Mouse (Mus musculus) thymus, adult 2 months (tissue): ENCODE data around the gene Psmf1. TPM values are rescaled to one million over a fixed set of nuclear protein-coding genes. Genes with fewer than 3 reads are reported as not detected.

Experiments
- DNase-seq: peaks from one replicate; pipeline ENCODE4 v3.0.0; 2021
- H3K27ac ChIP-seq: fragments of 200-500 bp; 2 replicates; pipeline ENCODE4 v1.5.1; 2012; ENCODE audit warnings: low read length, control low read depth; ENCODE audit not compliant: control insufficient read depth, insufficient read depth
- H3K27me3 ChIP-seq: fragments of 200-500 bp; 2 replicates; pipeline ENCODE4 v1.6.1; 2012; ENCODE audit warnings: mild to moderate bottlenecking, low read length, moderate library complexity, mixed read lengths; ENCODE audit not compliant: control insufficient read depth, insufficient read depth
- H3K36me3 ChIP-seq: fragments of 200-500 bp; 2 replicates; pipeline ENCODE4 v1.6.1; 2012; ENCODE audit warnings: mild to moderate bottlenecking, low read length, moderate library complexity; ENCODE audit not compliant: control insufficient read depth, insufficient read depth
- H3K4me1 ChIP-seq: fragments of 200-500 bp; replicated peaks from 2 replicates; pipeline ENCODE4 v1.6.1; 2012; ENCODE audit warnings: low read length; ENCODE audit not compliant: control insufficient read depth, insufficient read depth
- H3K4me3 ChIP-seq: fragments of 200-500 bp; 2 replicates; pipeline ENCODE4 v1.5.1; 2012; ENCODE audit warnings: mild to moderate bottlenecking, low read length, control low read depth, moderate library complexity; ENCODE audit not compliant: control insufficient read depth, insufficient read depth
- CTCF ChIP-seq: fragments of 200-500 bp; IDR thresholded peaks from 2 replicates; pipeline ENCODE4 v1.5.1; 2012; ENCODE audit warnings: mild to moderate bottlenecking, control low read depth, low read length, moderate library complexity, borderline replicate concordance; ENCODE audit not compliant: control insufficient read depth, poor library complexity, insufficient read depth; ENCODE audit errors: extremely low read depth
- POLR2A ChIP-seq: fragments of 200-500 bp; IDR thresholded peaks from 2 replicates; pipeline ENCODE4 v1.6.1; 2012; ENCODE audit warnings: mild to moderate bottlenecking, low read length, control low read depth, moderate library complexity; ENCODE audit not compliant: control insufficient read depth, poor library complexity, insufficient read depth; ENCODE audit errors: extremely low read depth
- WGBS: fragments of 180-500 bp; shearing (Covaris S2); methylation state at CpG from one replicate; pipeline ENCODE4 v1.1.7; 2018; 5-methylcytosine and 5-hydroxymethylcytosine counted together
- polyA plus RNA-seq: library from polyadenylated mRNA; depleted of rRNA; stranded (reverse); fragments of >200 nt; gene quantifications from 2 replicates; pipeline ENCODE4 v1.2.3, GENCODE M21; 2012; rRNA removed

Psmf1 gene
- polyA plus RNA-seq, 1 experiment = 67.9 TPM

DNA sequence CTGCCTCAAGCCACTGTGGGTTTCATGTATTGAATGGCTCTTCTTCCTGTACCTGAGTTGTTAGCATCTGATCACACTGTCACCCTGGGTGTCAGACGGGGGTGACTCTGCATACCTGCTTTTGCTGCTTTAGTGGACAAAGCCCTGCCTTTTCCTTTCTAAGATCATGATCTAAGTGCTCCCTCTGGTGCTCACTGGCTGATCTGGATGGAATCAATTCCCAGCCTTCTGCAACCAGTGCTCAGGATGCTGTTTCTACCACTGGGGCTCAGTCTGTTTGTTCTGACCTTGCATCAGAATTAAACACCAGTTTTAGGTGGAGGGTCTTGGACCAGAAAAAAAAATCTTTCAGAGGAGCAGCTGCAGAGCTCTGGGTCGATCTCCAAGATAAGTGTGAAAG is 67.8 kb downstream of the Psmf1 start:
- no peaks in the 10 kb centered on the region for H3K4me1 ChIP-seq
- H3K27ac ChIP-seq = no peak overlapping the region
- 69% methylated on average over 2 of the region's 2 CpGs for WGBS
- no peak for TF ChIP-seq POLR2A
- TF ChIP-seq CTCF = no peak
- H3K27me3 ChIP-seq = no peaks in the 10 kb centered on the region
- H3K4me3 ChIP-seq = no peak overlapping the region
- DNase-seq = no peak
- no peaks in the 10 kb centered on the region for H3K36me3 ChIP-seq

DNA sequence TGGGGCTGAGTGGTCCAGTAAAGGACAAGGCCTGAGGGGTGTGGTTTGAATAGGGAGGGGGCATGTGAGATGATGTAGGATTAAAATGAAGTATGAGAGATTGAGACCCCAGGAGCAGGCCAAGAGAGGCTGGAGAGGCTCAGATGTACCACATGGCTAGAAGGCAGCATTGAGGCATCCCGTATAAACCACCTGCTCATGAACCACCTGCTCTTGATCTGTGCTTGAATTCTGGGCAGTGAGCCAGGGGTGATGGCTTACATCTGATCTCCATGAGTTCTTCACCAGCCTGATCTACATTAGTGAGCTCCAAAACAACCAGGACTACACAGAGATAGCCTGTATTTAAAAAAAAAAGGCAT is 73.0 kb downstream of the Psmf1 start:
- Histone ChIP-seq H3K27me3 (no peaks in the 10 kb centered on the region), H3K36me3 (no peaks in the 10 kb centered on the region), H3K27ac (no peak overlapping the region), H3K4me3 (no peak overlapping the region), H3K4me1 (no peaks in the 10 kb centered on the region)
- no peak for DNase-seq
- no peak for TF ChIP-seq CTCF
- no peak for TF ChIP-seq POLR2A
- WGBS = 33% methylated on average over 1 of the region's 1 CpGs

DNA sequence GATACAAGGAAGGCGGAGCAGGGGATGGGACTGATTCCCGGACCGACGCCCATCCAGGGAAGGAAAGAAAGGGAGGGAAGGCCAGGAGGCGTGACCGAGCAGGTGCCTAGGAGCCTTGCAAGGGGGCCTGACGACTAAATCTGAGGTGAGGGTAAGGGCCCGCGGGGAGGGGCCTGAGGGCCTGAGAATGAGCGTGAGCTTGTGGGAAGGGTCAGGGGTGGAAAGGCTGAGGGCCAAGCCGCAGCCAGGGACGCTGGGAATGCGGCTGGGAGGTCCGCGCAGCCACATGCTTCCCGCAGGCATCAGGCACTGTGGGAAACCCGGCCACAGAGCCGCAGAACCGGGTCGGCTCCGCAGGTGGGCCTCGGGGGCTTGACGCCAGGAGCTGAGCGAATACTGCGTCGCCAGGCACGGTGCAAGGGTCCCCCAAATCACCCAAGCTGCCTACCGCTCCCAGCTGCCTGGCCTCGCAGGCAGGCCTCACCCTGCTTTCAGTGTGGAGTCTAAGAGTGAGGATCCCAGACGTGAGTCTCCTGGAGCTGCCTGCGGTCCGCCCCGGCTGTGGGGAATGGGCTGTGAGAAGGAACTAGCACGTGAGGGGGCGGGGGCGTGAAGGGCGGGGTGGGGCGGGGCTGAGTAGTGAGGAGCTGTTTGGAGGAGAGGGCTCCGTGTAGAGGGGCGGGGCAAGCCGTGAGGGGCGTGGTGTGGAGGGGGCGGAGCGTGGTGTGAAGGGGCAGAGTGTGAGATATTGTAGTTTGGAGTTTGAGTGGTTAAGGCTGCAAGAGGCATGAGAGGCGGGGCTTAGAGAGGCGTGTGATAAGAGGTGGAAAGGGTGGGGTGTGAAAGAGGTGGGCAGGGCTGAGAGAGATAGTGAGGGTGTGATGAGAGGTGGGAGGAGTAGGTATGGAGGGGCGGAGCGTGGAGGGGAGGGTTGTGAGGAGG is 73.7 kb downstream of the Psmf1 start:
- no peak for DNase-seq
- H3K4me1 ChIP-seq = no peaks in the 10 kb centered on the region
- H3K36me3 ChIP-seq = no peaks in the 10 kb centered on the region
- no peaks in the 10 kb centered on the region for H3K27me3 ChIP-seq
- H3K4me3 ChIP-seq = no peak overlapping the region
- TF ChIP-seq POLR2A (no peak), CTCF (no peak)
- H3K27ac ChIP-seq = no peak overlapping the region
- 50% methylated on average over 48 of the region's 48 CpGs for WGBS

- H3K27me3 ChIP-seq = no peaks in the 10 kb centered on the region
- H3K4me3 ChIP-seq = no peak within 1 kb of the TSS
- H3K27ac ChIP-seq = no peak within 1 kb of the TSS
- H3K36me3 ChIP-seq = no peaks in the 10 kb centered on the region
- TF ChIP-seq CTCF = no peak
- no peak for TF ChIP-seq POLR2A
- 84% methylated on average over 3 of the region's 3 CpGs for WGBS
- no peak for DNase-seq
- no peaks in the 10 kb centered on the region for H3K4me1 ChIP-seq
These were observed 75.6 kb downstream of the Psmf1 start, which contains the start of gene Rad21l for GRCm38 (mm10) chr2:151668433-151668832. TSS of gene Rad21l (minus strand) at chr2:151668533.

Other genes with a start within 250 kb of the Psmf1 start
- 126 and 146 TPM in 2 replicates for gene Fkbp1a, start 201.7 kb downstream of the Psmf1 start, polyA plus RNA-seq
- gene Sdcbp2, start 171.6 kb downstream of the Psmf1 start, polyA plus RNA-seq = 3.5 and 4.6 TPM in 2 replicates
- 0.23 and 0.27 TPM in 2 replicates for gene Snph, start 111.6 kb downstream of the Psmf1 start, polyA plus RNA-seq
- gene Rad21l, start 75.7 kb downstream of the Psmf1 start, polyA plus RNA-seq = not detected in 2 replicates
- 0.61 and 1.1 TPM in 2 replicates for gene Tmem74b, start 42.2 kb downstream of the Psmf1 start, polyA plus RNA-seq
- 0.09 TPM in 2 replicates for gene Rspo4, start 98.7 kb upstream of the Psmf1 start, polyA plus RNA-seq
- 0.80 TPM in 2 replicates for gene Angpt4, start 167.0 kb upstream of the Psmf1 start, polyA plus RNA-seq
- gene Fam110a, start 236.0 kb upstream of the Psmf1 start, polyA plus RNA-seq = 33.0 and 41.3 TPM in 2 replicates